Mouse (Mus musculus): ENCODE measurements around the gene Pla1a.

- TF ChIP-seq CTCF (IDR thresholded peaks at IDR 0.05; ENCODE audit: borderline replicate concordance, insufficient read depth, low read depth, low read length) (no peak), POLR2A (IDR thresholded peaks at IDR 0.05; ENCODE audit: borderline replicate concordance, insufficient read depth, low read length) (no peak)
Observed at GRCm38 (mm10) chr16:38445576-38445975, 12.6 kb upstream of the Pla1a start.

All from cerebellum, adult 2 months (tissue).